Mouse (Mus musculus) stomach, embryonic 14.5 days (tissue): ENCODE results near the gene Lmx1b. TPM values are rescaled to one million over a fixed set of nuclear protein-coding genes. Genes with fewer than 3 reads are reported as not detected.

ENCODE experiments used
- ATAC-seq: fragments of 200-750 bp; cut with Nextera tagmentation; 2 replicates; pipeline ENCODE4 v1.8.0; 2017; ENCODE audit warnings: low read depth, moderate TSS enrichment; ENCODE audit not compliant: insufficient number of reproducible peaks, insufficient read depth, low FRiP score
- H3K27ac ChIP-seq: fragments of 300-500 bp; sonication (generic); 2 replicates; pipeline ENCODE4 v1.5.1; 2014; ENCODE audit warnings: mild to moderate bottlenecking, low read length, moderate library complexity, mixed read lengths
- H3K27me3 ChIP-seq: fragments of 300-500 bp; sonication (generic); 2 replicates; pipeline ENCODE4 v1.6.1; 2014; ENCODE audit warnings: low read length, control low read depth, mixed read lengths; ENCODE audit not compliant: control insufficient read depth, insufficient read depth
- H3K36me3 ChIP-seq: fragments of 300-500 bp; sonication (generic); 2 replicates; pipeline ENCODE4 v1.6.1; 2014; ENCODE audit warnings: mild to moderate bottlenecking, control low read depth, low read length, moderate library complexity, mixed read lengths; ENCODE audit not compliant: control insufficient read depth, insufficient read depth
- H3K4me1 ChIP-seq: fragments of 300-500 bp; sonication (generic); 2 replicates; pipeline ENCODE4 v1.6.1; 2014; ENCODE audit warnings: low read length, control low read depth, mixed read lengths; ENCODE audit not compliant: control insufficient read depth, insufficient read depth
- H3K4me2 ChIP-seq: fragments of 300-500 bp; sonication (generic); replicated peaks from 2 replicates; pipeline ENCODE4 v1.6.1; 2014; ENCODE audit warnings: low read depth, low read length, control low read depth
- H3K4me3 ChIP-seq: fragments of 300-500 bp; sonication (generic); 2 replicates; pipeline ENCODE4 v1.5.1; 2014; ENCODE audit warnings: low read depth, low read length, control low read depth
- H3K9ac ChIP-seq: fragments of 300-500 bp; sonication (generic); replicated peaks from 2 replicates; pipeline ENCODE4 v1.6.1; 2014; ENCODE audit warnings: low read depth, mild to moderate bottlenecking, control low read depth, low read length, moderate library complexity, mixed read lengths
- H3K9me3 ChIP-seq: fragments of 300-500 bp; sonication (generic); 2 replicates; pipeline ENCODE4 v1.6.1; 2016; ENCODE audit warnings: low read depth, low read length, control low read depth; ENCODE audit not compliant: control insufficient read depth
- WGBS: fragments of 180-500 bp; shearing (Covaris S2); extraction: QIAGEN DNeasy Blood & Tissue Kit; methylation state at CpG from one replicate; pipeline ENCODE4 v1.1.7; 2014; 5-methylcytosine and 5-hydroxymethylcytosine counted together
- polyA plus RNA-seq: library from polyadenylated mRNA; unstranded; fragments of >200 nt; fragmentation: Nextera tagmentation; extraction: Ambion mirVana; gene quantifications from 2 replicates; pipeline ENCODE4 v1.2.1, GENCODE M21; 2014

Lmx1b gene
- not detected in 2 replicates for polyA plus RNA-seq

DNA sequence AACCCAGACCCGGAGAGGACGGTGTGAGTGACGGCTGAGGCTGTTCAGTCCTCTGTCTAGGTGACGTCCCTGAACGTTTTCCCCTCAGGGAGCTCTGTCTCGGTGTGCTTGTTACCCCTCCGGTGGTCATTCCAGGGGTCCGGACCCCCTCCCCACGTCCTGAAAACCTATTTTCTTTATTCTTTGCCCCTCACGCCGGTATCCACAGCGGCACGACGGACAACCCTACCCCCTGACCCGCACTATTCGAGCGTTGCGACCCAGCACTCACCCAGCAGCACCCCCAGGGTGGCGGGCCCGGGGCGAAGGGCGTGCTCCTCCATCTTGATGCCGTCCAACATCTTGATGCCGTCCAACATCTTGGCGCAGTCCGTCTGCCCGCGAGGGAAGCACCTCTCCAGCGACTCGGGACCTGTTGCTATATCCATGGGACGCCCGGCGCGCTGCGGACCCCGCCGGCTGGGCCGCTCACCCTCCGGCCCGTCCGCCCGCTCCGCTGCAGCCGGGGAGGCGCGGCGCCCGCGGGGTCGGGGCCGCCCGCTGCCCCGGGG is at the start of gene Lmx1b:
Gene Lmx1b (minus strand): TSS at position 341 of the 551 bp plus-strand sequence.
- H3K4me2 ChIP-seq, result peak within 1 kb of the TSS; percentile 70
- no peak within 1 kb of the TSS for H3K9ac ChIP-seq
- peaks cover 82% of the 10 kb centered on the region for H3K27me3 ChIP-seq
- H3K9me3 ChIP-seq, result no peaks in the 10 kb centered on the region
- H3K27ac ChIP-seq, result no peak within 1 kb of the TSS
- H3K4me3 ChIP-seq, result peak within 1 kb of the TSS; percentile 29
- WGBS, result under 1% methylated on average over 51 of the region's 53 CpGs
- H3K4me1 ChIP-seq, result peaks cover 11% of the 10 kb centered on the region; the same call in 1 of the 2 replicates
- ATAC-seq, result no peak
- no peaks in the 10 kb centered on the region for H3K36me3 ChIP-seq

DNA sequence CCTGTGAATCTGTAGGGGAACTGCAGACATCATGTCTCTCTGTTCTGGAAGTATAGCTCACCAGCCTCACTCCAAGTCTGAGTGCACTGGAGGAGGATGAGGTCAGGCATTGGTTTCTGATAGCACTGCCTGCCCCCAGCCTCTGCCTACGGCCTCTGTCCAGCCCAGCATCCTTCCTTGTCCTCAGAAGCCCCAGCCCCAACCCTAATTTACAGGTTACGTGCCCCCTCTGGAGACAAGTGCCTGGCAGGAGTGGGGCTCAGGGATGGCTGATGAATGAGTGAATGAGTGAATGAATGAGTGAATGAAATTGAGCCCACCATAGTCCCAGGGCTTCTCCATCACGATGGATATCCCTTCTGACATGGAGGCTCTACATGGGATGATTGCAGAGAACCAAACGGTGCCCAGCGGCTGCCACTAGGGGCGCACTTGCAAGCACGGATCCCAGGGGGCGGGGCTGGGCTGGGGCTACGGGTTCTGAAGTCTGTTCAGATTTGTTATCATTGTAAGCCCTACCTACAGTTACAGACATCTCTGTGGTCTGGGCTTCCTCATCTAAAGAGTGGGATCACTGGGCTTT is 49.7 kb upstream of the Lmx1b start:
- H3K9me3 ChIP-seq, result peaks cover 4% of the 10 kb centered on the region; the same call in 1 of the 2 replicates
- WGBS, result 30% methylated on average over 9 of the region's 9 CpGs
- no peaks in the 10 kb centered on the region for H3K4me1 ChIP-seq
- H3K36me3 ChIP-seq, result no peaks in the 10 kb centered on the region
- 0 out of 2 replicates have a peak, but pooled peaks have one; percentile 10 for ATAC-seq
- no peak overlapping the region for H3K9ac ChIP-seq
- no peak overlapping the region for H3K4me2 ChIP-seq
- H3K27me3 ChIP-seq, result no peaks in the 10 kb centered on the region
- H3K27ac ChIP-seq, result no peak overlapping the region
- H3K4me3 ChIP-seq, result no peak overlapping the region

DNA sequence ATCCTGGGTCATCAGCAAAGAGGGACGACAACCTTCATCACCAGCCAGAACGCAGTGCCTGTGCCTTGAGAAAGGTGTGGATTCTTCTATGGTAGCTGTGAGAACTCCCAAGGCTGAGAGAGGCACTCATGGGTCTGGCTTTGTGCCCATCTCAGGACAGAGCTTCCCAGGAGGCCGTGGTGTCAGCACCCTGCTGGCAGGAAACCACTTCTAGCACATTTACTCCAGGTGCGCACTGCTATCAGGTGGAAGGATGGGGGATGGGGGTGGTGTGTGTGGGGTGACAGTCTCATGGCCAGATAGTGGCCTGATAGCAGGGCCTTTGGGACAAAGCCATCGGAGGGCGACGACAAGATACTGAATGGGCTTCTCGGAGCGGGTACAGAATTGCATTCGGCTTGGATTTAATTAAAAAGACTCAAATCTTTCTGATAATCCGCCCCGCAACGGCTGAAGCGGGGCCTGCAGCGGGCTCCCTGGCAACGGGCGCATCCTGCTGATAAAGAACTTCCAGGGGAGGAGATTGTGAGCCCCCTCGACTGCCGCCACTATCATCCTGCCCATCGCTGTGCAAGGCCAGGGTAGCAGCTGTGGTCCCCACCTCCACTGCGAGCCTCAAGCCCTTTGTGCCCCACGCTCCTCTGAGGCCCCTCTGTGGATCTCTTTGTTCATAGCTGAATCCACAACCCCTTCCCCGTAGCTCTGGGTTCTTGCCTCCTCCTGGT is 49.0 kb upstream of the Lmx1b start:
- 58% methylated on average over 23 of the region's 23 CpGs for WGBS
- no peak for ATAC-seq
- H3K27ac ChIP-seq, result no peak overlapping the region
- H3K4me2 ChIP-seq, result no peak overlapping the region
- H3K4me3 ChIP-seq, result no peak overlapping the region
- H3K4me1 ChIP-seq, result no peaks in the 10 kb centered on the region
- H3K36me3 ChIP-seq, result no peaks in the 10 kb centered on the region
- H3K9ac ChIP-seq, result no peak overlapping the region
- H3K9me3 ChIP-seq, result peaks cover 4% of the 10 kb centered on the region; the same call in 1 of the 2 replicates
- no peaks in the 10 kb centered on the region for H3K27me3 ChIP-seq

DNA sequence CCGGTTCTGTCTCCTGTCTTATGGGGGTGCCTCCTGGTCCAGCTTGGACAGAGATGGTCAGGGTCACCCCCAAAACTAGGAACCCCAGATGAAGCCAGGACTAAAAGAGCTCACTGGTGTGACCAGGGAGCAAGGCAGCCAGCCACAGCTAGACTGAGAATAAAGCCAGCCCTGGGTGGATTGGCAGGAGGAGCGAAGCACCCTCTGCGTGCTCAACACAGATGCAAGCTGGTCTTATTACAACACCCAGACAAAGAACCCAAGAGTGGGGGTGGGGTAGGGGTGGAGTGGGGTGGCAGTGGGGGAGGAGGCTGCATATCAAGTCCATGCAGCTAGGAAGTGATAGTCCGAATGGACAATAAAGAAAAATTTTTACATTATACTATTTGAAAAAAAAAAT is 43.3 kb upstream of the Lmx1b start:
- H3K27ac ChIP-seq, result no peak overlapping the region
- H3K36me3 ChIP-seq, result no peaks in the 10 kb centered on the region
- H3K4me3 ChIP-seq, result no peak overlapping the region
- no peaks in the 10 kb centered on the region for H3K27me3 ChIP-seq
- H3K9ac ChIP-seq, result no peak overlapping the region
- 73% methylated on average over 4 of the region's 4 CpGs for WGBS
- H3K4me2 ChIP-seq, result no peak overlapping the region
- peaks cover 4% of the 10 kb centered on the region; the same call in 1 of the 2 replicates for H3K9me3 ChIP-seq
- no peak for ATAC-seq
- H3K4me1 ChIP-seq, result no peaks in the 10 kb centered on the region

DNA sequence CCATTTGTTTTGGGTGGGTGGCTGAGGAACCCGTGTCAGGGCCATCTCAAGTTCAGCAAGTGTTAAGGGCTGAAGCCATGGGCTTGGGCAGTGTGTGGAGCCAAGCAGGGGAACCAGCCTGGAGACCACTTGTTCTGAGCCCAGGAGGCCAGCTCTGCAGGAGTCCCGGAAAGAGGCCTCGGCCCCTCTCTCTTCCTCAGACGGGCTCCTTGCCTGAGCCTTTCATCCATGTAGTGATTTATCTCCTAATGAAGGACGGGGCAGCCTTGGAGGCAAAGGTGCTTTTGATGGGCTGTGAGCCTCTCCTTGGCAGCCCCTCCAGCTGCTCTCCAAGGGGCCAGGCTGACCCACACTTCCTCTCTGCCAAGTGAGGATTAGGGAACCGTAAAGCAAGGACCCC is 42.8 kb upstream of the Lmx1b start:
- Histone ChIP-seq H3K4me3 (no peak overlapping the region), H3K4me2 (no peak overlapping the region), H3K36me3 (no peaks in the 10 kb centered on the region), H3K4me1 (no peaks in the 10 kb centered on the region), H3K9ac (no peak overlapping the region), H3K9me3 (peaks cover 4% of the 10 kb centered on the region; the same call in 1 of the 2 replicates), H3K27me3 (no peaks in the 10 kb centered on the region), H3K27ac (no peak overlapping the region)
- no peak for ATAC-seq
- 24% methylated on average over 6 of the region's 6 CpGs for WGBS

DNA sequence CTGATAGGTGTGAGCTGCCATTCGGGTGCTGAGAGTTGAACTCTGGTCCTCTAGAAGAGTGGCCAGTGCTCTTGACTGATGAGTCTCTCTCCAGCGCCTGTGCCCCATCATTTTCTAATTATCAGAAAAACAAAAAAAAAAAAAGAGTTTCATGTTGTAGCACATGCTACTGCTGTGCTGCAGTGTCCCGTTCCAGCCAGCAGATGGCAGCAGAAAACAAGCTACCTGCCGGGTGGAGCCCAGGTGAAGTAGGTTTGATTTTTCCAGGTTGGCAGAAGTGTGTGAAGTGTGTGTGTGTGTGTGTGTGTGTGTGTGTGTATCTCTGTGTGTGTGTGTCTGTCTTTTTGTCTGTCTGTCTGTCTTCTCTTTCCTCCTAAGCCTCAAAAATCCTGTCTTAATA is 41.9 kb upstream of the Lmx1b start:
- Histone ChIP-seq H3K9ac (no peak overlapping the region), H3K4me3 (no peak overlapping the region), H3K27me3 (no peaks in the 10 kb centered on the region), H3K27ac (no peak overlapping the region), H3K4me1 (no peaks in the 10 kb centered on the region), H3K9me3 (peaks cover under 1% of the 10 kb centered on the region; the same call in 1 of the 2 replicates), H3K4me2 (no peak overlapping the region), H3K36me3 (no peaks in the 10 kb centered on the region)
- WGBS, result 10% methylated on average over 4 of the region's 4 CpGs
- no peak for ATAC-seq

DNA sequence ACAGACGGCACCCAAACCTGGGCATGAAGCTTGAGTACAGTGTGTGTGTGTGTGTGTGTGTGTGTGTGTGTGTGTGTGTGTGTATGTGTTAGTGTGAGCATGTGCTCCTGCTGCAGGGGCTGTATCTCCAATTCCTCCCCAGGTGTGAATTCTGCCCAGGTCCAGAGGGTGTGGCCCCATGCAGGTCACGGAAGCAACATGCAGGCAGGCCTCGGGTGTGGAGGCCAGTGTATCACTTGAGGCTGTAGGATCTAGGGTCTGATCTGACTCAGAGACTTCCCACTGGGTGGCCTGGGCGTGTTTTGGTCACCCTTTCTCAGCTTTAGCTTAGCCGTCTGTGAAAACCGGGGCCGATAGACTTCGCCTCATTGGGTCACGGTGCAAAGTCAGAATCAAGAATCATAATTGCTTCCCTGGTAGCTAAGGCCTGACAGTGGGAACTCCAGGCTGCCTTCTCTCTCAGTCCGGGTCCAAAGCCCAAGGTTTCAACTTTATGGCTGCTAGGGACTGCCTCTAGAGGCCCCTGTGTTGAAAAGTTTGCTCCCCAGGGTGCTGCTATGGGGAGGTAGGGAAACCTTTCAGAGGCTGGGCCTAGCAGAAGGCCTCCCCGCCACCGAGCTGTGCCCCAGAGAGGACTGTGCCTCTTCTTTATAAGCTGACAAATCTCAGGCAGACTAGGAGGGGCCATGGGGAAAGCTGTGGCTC is 38.8 kb upstream of the Lmx1b start:
- Histone ChIP-seq H3K9me3 (no peaks in the 10 kb centered on the region), H3K27me3 (no peaks in the 10 kb centered on the region), H3K4me2 (no peak overlapping the region), H3K4me1 (no peaks in the 10 kb centered on the region), H3K27ac (no peak overlapping the region), H3K36me3 (no peaks in the 10 kb centered on the region), H3K9ac (no peak overlapping the region), H3K4me3 (no peak overlapping the region)
- ATAC-seq, result no peak
- 80% methylated on average over 12 of the region's 12 CpGs for WGBS

DNA sequence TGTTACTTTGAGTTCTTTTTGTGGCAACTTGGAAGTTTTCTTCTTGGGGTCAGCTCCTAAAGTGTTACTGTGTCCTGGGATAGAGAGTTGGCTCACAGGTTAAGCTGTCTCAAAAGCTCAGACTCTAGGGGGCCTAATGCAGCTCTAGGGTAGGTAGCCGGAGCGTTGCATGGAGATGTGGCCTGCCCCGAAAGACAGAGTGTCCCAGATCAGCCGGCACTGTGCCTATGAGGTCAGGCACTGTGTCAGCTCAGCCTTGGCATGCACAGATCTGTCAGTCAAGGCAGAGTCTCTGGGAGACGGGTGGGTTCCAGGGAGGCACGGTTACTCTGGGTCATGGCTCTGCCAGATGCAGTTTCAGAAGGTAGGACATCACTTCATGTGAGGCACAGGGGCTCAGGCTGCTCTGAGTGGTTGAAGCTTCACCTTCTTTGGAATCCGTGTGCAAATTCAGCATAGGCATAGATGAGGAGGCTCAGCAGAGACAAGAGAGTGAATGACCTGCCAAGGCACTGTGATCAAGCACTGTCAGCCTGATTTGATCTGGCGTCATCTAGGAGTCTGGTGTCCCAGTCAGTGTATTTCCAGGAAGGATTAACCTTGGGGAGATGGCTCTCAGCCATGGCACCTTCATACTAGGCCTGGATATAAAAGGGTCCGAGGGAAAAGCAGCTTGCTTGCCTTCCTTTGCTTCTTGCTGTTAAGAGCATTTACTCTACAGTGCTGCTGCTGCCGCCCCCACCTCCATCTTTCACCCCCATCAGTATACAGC is 32.6 kb upstream of the Lmx1b start:
- Histone ChIP-seq H3K36me3 (no peaks in the 10 kb centered on the region), H3K4me2 (no peak overlapping the region), H3K9me3 (no peaks in the 10 kb centered on the region), H3K4me1 (no peaks in the 10 kb centered on the region), H3K9ac (no peak overlapping the region), H3K4me3 (no peak overlapping the region), H3K27ac (no peak overlapping the region), H3K27me3 (no peaks in the 10 kb centered on the region)
- ATAC-seq, result no peak
- WGBS, result 83% methylated on average over 10 of the region's 10 CpGs
